Mouse (Mus musculus) myocyte (in vitro differentiated cells): Measurements from ENCODE around the gene Lrrk2. TPM values are rescaled to one million over a fixed set of nuclear protein-coding genes. Genes with fewer than 3 reads are reported as not detected.

ENCODE experiments used
- H3K27me3 ChIP-seq: one replicate; pipeline ENCODE4 v1.6.1; 2011; ENCODE audit not compliant: control insufficient read depth, insufficient read depth, insufficient read length
- H3K36me3 ChIP-seq: one replicate; pipeline ENCODE4 v1.6.1; 2011; ENCODE audit not compliant: control insufficient read depth, insufficient read depth
- H3K4me2 ChIP-seq: one replicate; pipeline ENCODE4 v1.6.1; 2011; ENCODE audit warnings: low read depth, control low read depth
- H3K4me3 ChIP-seq: one replicate; pipeline ENCODE4 v1.5.1; 2011; ENCODE audit warnings: mild to moderate bottlenecking, control low read depth, moderate library complexity
- H3K79me2 ChIP-seq: one replicate; pipeline ENCODE4 v1.6.1; 2011; ENCODE audit not compliant: control insufficient read depth, insufficient read depth
- H3ac ChIP-seq: one replicate; pipeline ENCODE4 v1.6.1; 2011; ENCODE audit not compliant: control insufficient read depth, insufficient read length
- CEBPB ChIP-seq: IDR thresholded peaks from 2 replicates; pipeline ENCODE4 v1.6.1; 2011; ENCODE audit warnings: mild to moderate bottlenecking, moderate library complexity; ENCODE audit not compliant: poor library complexity, insufficient read depth, severe bottlenecking
- E2F4 ChIP-seq: IDR thresholded peaks from one replicate; pipeline ENCODE4 v1.6.1; 2011; ENCODE audit warnings: mild to moderate bottlenecking, control low read depth, moderate library complexity; ENCODE audit not compliant: insufficient read depth
- MAX ChIP-seq: IDR thresholded peaks from one replicate; pipeline ENCODE4 v1.6.1; 2011; ENCODE audit warnings: low read depth, mild to moderate bottlenecking, control low read depth
- MYOD1 ChIP-seq, 3 experiments: IDR thresholded peaks; one replicate each; pipeline ENCODE4 v1.6.1; 2011; ENCODE audit warnings: control low read depth in 2 of 3, low read depth in 2 of 3, mild to moderate bottlenecking in 2 of 3, moderate library complexity in 1 of 3; ENCODE audit not compliant: insufficient read length in 2 of 3, control insufficient read depth in 1 of 3
- MYOG ChIP-seq, 3 experiments: IDR thresholded peaks; one replicate each; pipeline ENCODE4 v1.6.1; 2011; ENCODE audit warnings: control low read depth in 2 of 3, low read depth in 2 of 3, mild to moderate bottlenecking in 2 of 3; ENCODE audit not compliant: insufficient read length in 2 of 3, control insufficient read depth in 1 of 3, insufficient read depth in 1 of 3
- POLR2A ChIP-seq: IDR thresholded peaks from one replicate; pipeline ENCODE4 v1.6.1; 2011; ENCODE audit warnings: low read depth, mild to moderate bottlenecking, control low read depth, moderate library complexity; ENCODE audit not compliant: insufficient read length
- POLR2AphosphoS2 ChIP-seq: IDR thresholded peaks from one replicate; pipeline ENCODE4 v1.6.1; 2011; ENCODE audit warnings: low read depth, control low read depth; ENCODE audit not compliant: insufficient read length
- REST ChIP-seq: IDR thresholded peaks from one replicate; pipeline ENCODE4 v1.6.1; 2011; ENCODE audit warnings: mild to moderate bottlenecking, control low read depth, moderate library complexity; ENCODE audit not compliant: insufficient read depth, insufficient read length
- SRF ChIP-seq: IDR thresholded peaks from one replicate; pipeline ENCODE4 v1.6.1; 2011; ENCODE audit warnings: low read depth; ENCODE audit not compliant: control insufficient read depth, insufficient read length
- TCF12 ChIP-seq: IDR thresholded peaks from one replicate; pipeline ENCODE4 v1.6.1; 2011; ENCODE audit warnings: mild to moderate bottlenecking, control low read depth; ENCODE audit not compliant: poor library complexity, insufficient read depth, severe bottlenecking
- TCF3 ChIP-seq: IDR thresholded peaks from one replicate; pipeline ENCODE4 v1.6.1; 2011; ENCODE audit warnings: low read depth, control low read depth; ENCODE audit not compliant: insufficient read length
- USF1 ChIP-seq: IDR thresholded peaks from one replicate; pipeline ENCODE4 v1.6.1; 2011; ENCODE audit warnings: low read depth, mild to moderate bottlenecking, control low read depth, moderate library complexity
- polyA plus RNA-seq: library from polyadenylated mRNA; unstranded; fragments of >200 nt; fragmentation: generic; extraction: Trizol; gene quantifications from one replicate; pipeline ENCODE4 v1.2.1, GENCODE M21; 2012; ENCODE audit warnings: missing spikeins

The Lrrk2 gene
- polyA plus RNA-seq, 1 experiment: 9.2 TPM

DNA sequence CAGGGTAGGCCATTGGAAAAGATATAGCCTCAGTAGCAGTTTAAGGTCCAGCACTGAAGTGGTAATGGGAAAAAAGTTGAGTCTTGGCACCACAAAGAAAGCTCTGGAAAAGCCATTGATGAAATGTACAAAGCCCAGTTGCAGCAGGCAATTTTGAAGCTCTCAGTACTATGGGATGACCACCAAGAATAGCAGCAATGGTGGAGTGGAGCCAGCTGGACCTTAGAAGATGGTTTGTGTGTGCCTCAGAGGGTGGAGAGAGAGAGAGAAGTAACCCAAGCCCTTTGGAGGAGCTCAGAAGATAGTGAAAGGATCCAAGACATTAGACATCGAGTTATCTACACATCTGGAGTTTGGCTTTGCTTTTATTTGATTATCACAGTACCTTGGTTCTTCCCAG lies 20.1 kb downstream of the Lrrk2 start:
- Histone ChIP-seq H3ac (no peak overlapping the region), H3K36me3 (peaks cover 18% of the 10 kb centered on the region), H3K4me3 (no peak overlapping the region), H3K79me2 (no peaks in the 10 kb centered on the region), H3K27me3 (no peaks in the 10 kb centered on the region), H3K4me2 (no peak overlapping the region)
- TF ChIP-seq TCF12 (no peak), POLR2AphosphoS2 (no peak), POLR2A (no peak), MAX (no peak), MYOD1 (IDR thresholded peaks at IDR 0.05; ENCODE audit: control insufficient read depth in 1 of 3, insufficient read length in 2 of 3, low read depth in 2 of 3) (no peak), TCF3 (no peak), E2F4 (no peak), USF1 (no peak), MYOG (IDR thresholded peaks at IDR 0.05; ENCODE audit: control insufficient read depth in 1 of 3, insufficient read depth in 1 of 3, insufficient read length in 2 of 3, low read depth in 2 of 3) (no peak), REST (no peak), CEBPB (no peak), SRF (no peak)

GRCm38 (mm10) chr15:91693856-91694255 lies 20.9 kb downstream of the Lrrk2 start:
- no peaks in the 10 kb centered on the region for H3K27me3 ChIP-seq
- no peak overlapping the region for H3K4me3 ChIP-seq
- H3K79me2 ChIP-seq: no peaks in the 10 kb centered on the region
- H3K36me3 ChIP-seq: peaks cover 18% of the 10 kb centered on the region
- no peak for TF ChIP-seq CEBPB
- TF ChIP-seq MYOD1 (IDR thresholded peaks at IDR 0.05; ENCODE audit: control insufficient read depth in 1 of 3, insufficient read length in 2 of 3, low read depth in 2 of 3): no peak
- TF ChIP-seq REST: no peak
- no peak for TF ChIP-seq E2F4
- TF ChIP-seq POLR2AphosphoS2: no peak
- no peak for TF ChIP-seq SRF
- no peak for TF ChIP-seq TCF12
- no peak for TF ChIP-seq POLR2A
- no peak for TF ChIP-seq TCF3
- no peak for TF ChIP-seq MYOG (IDR thresholded peaks at IDR 0.05; ENCODE audit: control insufficient read depth in 1 of 3, insufficient read depth in 1 of 3, insufficient read length in 2 of 3, low read depth in 2 of 3)
- TF ChIP-seq MAX: no peak
- TF ChIP-seq USF1: no peak
- H3K4me2 ChIP-seq: no peak overlapping the region
- H3ac ChIP-seq: no peak overlapping the region

DNA sequence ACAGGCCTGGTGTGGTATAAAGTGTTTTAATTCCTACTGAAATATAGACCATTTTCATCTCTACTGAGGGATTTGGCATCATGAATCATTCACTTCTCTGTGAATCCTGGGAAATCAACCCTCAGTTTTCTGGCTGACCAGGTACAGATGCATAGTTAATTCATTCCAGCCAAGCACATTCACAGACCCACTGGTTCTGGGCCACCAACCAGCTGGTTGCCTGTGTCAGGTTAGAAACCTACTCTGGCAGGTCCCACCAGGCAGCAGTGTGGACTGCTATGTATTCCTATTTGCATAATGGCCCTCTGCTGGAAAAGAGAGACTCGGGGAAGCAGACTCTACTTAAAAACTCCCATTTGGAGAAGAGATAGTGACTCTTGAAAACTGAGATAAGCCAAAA lies 27.9 kb downstream of the Lrrk2 start:
- H3K4me2 ChIP-seq: no peak overlapping the region
- peaks cover 13% of the 10 kb centered on the region for H3K36me3 ChIP-seq
- no peaks in the 10 kb centered on the region for H3K27me3 ChIP-seq
- no peaks in the 10 kb centered on the region for H3K79me2 ChIP-seq
- H3K4me3 ChIP-seq: no peak overlapping the region
- TF ChIP-seq MAX (no peak), MYOD1 (IDR thresholded peaks at IDR 0.05; ENCODE audit: control insufficient read depth in 1 of 3, insufficient read length in 2 of 3, low read depth in 2 of 3) (no peak), TCF3 (no peak), POLR2A (no peak), POLR2AphosphoS2 (no peak), REST (no peak), MYOG (IDR thresholded peaks at IDR 0.05; ENCODE audit: control insufficient read depth in 1 of 3, insufficient read depth in 1 of 3, insufficient read length in 2 of 3, low read depth in 2 of 3) (no peak), CEBPB (no peak), E2F4 (no peak), USF1 (no peak), TCF12 (no peak), SRF (no peak)
- H3ac ChIP-seq: no peak overlapping the region

GRCm38 (mm10) chr15:91702991-91703715 lies 30.2 kb downstream of the Lrrk2 start:
- peak; percentile 6 for TF ChIP-seq MAX
- no peak for TF ChIP-seq USF1
- peak; percentile 49 for TF ChIP-seq POLR2A
- TF ChIP-seq CEBPB: peak; percentile 64; the same call in 1 of the 2 replicates
- TF ChIP-seq MYOG (IDR thresholded peaks at IDR 0.05; ENCODE audit: control insufficient read depth in 1 of 3, insufficient read depth in 1 of 3, insufficient read length in 2 of 3, low read depth in 2 of 3): peak in 1 of 3 experiments; percentile 30
- no peak for TF ChIP-seq TCF12
- no peak for TF ChIP-seq TCF3
- peak in 2 of 3 experiments; percentile 51 to 71 for TF ChIP-seq MYOD1 (IDR thresholded peaks at IDR 0.05; ENCODE audit: control insufficient read depth in 1 of 3, insufficient read length in 2 of 3, low read depth in 2 of 3)
- Histone ChIP-seq H3K27me3 (no peaks in the 10 kb centered on the region), H3K4me3 (no peak overlapping the region), H3K79me2 (no peaks in the 10 kb centered on the region), H3K36me3 (peaks cover 17% of the 10 kb centered on the region), H3ac (no peak overlapping the region), H3K4me2 (peak overlapping the region; percentile 76)
